Mouse (Mus musculus): ENCODE data around the gene Golph3. TPM values are rescaled to one million over a fixed set of nuclear protein-coding genes. Genes with fewer than 3 reads are reported as not detected.

The Golph3 gene
- 55.2 and 85.4 TPM in 2 replicates for polyA plus RNA-seq (2015; fragmentation: Nextera tagmentation; extraction: Ambion mirVana)

DNA sequence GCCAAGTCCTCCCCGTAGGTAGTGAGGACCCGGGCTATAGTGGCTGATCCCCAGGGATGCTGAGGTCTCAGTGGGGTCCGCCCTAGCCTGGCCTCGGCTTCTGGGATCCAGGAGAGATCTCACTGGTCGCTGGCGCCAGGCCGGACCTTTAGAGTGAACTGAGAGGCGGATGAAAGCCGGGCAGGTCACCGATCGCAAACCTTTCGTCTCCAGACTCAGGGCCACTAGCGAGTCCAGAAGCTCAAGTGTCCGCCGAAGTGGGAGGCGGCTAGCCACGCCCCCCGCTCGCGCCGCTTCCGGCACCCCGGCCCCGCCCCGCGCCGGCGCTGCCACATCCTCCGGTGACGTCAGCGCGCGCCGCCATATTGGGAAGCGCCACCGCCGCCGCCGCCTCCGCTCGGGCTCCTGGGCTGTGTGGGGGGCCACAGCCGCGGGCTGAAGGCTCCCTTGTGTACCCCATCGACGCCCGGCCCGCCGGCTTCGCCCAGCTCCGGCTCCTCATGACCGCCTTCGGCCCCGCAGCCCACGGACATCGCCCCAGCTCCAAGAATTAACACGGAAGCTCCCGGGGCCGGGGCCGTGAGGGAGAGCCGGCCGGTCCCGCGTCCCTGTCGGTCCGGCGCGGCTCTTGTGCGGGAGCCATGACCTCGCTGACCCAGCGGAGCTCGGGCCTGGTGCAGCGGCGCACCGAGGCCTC lies at the start of gene Golph3:
Gene Golph3, plus strand, starts transcription at position 360 of the 697 bp plus-strand sequence.

DNA sequence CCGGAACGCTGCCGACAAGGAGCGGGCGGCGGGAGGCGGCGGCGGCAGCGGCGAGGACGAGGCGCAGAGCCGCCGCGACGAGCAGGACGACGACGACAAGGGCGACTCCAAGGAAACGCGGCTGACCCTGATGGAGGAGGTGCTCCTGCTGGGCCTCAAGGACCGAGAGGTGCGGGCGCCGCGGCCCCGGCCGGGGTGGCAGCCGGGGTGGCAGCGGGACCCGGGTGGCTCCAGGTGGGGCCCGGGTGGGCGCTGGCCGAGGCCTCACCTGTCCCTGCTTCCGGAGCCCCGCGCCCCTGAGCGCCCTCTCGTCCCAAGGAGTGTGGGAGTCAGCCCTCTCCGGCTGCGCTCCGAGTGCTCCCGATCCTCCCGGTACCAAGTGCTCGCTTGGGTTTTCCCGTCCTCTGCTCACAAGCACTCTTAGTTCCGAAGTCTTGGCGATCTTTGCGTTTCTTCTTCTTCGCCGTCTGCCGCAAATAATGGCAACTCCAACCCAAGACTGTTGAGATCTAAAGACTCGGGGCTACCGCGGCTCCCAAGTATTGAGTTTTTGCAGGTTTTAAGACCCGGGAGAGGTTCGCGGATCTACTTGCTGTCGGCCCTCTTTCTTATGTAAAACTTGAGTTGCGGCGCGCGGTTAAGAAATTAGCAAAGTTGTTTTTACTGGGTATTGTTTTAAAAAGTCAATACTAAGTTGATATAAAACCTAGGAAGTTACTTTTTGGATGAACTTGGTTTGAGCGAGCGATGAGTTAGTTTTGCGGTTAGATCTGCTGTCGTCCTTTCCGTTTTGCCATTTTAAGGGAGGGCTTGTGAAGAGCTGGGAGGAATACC lies 755 bp downstream of the Golph3 start, which contains the start of gene 1810049J17Rik:
Gene 1810049J17Rik, minus strand, starts transcription at position 112 of the 834 bp plus-strand sequence.

Other genes starting within 250 kb of the Golph3 start
- 98.5 and 118 TPM in 2 replicates for gene Zfr, start 203.6 kb upstream of the Golph3 start, polyA plus RNA-seq (2015; fragmentation: Nextera tagmentation; extraction: Ambion mirVana)
- 7.2 and 8.5 TPM in 2 replicates for gene Mtmr12, start 116.4 kb upstream of the Golph3 start, polyA plus RNA-seq (2015; fragmentation: Nextera tagmentation; extraction: Ambion mirVana)
- 0.76 and 2.6 TPM in 2 replicates for gene 1810049J17Rik, start 449 bp downstream of the Golph3 start, polyA plus RNA-seq (2015; fragmentation: Nextera tagmentation; extraction: Ambion mirVana)